Mouse (Mus musculus) cerebellum, adult 11 months (tissue): Measurements from ENCODE around the gene Tgoln1.

Experiments used
- DNase-seq: peaks from one replicate; pipeline ENCODE4 v3.0.0; 2022

Tgoln1 gene

GRCm38 (mm10) chr6:72616643-72617288 is at the start of gene Tgoln1:
Tgoln1 (minus strand) TSS chr6:72617000.
- DNase-seq = peak; percentile 92

GRCm38 (mm10) chr6:72664290-72664689 is 47.5 kb upstream of the Tgoln1 start:
- DNase-seq = no peak

- no peak for DNase-seq
Observed at GRCm38 (mm10) chr6:72663000-72663399, 46.2 kb upstream of the Tgoln1 start.

GRCm38 (mm10) chr6:72660391-72660720 is 43.6 kb upstream of the Tgoln1 start:
- DNase-seq = no peak

GRCm38 (mm10) chr6:72659717-72660390 is 43.1 kb upstream of the Tgoln1 start:
- DNase-seq = no peak

GRCm38 (mm10) chr6:72658006-72658405 is 41.2 kb upstream of the Tgoln1 start:
- DNase-seq = no peak

GRCm38 (mm10) chr6:72656053-72656442 is 39.2 kb upstream of the Tgoln1 start:
- no peak for DNase-seq

- no peak for DNase-seq
Observed at GRCm38 (mm10) chr6:72655309-72656052, 38.7 kb upstream of the Tgoln1 start.

DNA sequence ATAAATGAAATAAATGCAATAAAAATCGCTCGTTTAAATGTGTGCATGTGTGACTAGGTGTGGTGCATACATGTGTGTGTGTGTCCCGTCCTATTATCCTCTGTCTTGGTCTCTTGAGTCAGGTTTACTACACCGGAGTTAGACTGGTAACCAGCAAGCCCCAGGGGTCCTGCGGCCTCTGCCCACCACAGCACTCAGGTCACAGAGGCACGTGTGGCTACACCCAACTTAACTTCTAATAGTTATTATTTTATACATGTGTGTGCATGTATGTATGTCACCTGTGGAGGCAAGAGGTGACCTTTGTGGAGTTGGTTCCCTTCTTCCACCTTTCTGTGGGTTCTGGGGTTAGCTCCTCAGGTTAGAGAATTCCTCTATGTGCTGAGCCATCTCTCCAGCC is 37.6 kb upstream of the Tgoln1 start:
- no peak for DNase-seq

DNA sequence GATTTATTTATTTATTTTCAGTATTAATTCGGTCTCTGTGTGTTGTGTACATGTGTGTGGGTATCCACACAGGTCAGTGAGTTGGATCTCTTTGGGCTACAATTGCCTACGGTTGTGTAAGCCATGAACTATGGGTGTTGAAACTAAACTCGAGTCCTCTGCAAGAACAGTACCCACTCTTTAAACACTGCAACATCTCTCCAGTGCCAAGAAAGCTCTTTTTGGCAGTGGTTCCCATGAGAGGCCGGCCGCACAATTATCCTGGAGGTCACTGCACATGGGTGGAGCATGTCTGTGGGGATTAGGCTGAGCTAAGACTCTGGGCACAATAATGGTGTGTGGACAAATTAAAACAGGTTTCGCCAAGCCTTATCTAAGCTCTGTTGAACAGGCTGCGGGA is 36.6 kb upstream of the Tgoln1 start:
- no peak for DNase-seq

- no peak for DNase-seq
Observed at GRCm38 (mm10) chr6:72650338-72650851, 33.6 kb upstream of the Tgoln1 start.

DNA sequence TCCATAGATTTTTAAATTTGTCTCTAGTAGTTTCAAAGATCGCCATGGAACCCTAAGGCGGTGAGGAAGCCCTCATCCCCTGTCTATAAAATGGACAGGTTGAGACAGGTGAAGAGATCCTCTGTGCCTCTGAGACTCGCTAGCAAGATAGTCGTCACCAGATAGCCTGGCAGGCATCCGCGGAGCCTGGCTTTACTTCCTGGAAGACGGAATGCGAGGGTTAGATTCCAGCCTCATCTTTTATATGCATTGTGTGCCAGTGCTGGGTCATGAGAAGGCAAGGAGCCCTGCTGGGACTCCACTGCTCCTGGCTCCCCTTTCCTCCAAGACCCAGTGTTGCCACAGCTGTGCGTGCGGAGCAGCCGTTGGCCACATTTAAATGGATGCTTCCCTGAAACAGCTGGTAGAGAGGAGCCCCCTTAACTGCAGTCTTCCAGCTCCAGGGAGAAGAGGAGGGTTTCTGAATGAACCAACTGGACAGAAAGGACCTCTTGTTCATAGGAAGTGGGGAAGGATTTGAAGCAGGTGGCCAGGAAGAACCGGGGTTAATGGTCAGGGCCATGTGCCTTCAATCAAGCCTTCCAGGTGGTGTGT is 31.3 kb upstream of the Tgoln1 start:
- no peak for DNase-seq

GRCm38 (mm10) chr6:72647383-72647820 is 30.6 kb upstream of the Tgoln1 start:
- DNase-seq = peak; percentile 26

DNA sequence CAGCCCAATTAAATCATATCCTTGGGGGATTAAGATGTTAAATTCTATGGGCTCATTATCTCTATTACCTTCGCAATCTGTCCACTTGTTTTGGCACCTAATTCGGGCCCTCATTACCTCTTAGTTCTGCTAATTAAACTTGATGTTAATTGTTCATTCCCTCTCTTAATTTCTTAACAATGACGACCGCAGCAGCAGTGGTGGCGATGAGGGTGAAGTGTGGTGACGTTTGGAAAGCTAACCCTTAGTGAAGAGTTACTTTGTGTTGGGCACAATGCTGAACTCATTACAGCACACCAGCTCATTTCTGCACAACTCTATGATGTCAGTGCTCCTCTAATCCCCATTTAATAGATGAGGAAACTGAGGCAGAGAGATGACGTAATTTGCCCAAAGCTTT is 28.6 kb upstream of the Tgoln1 start:
- DNase-seq = no peak

DNA sequence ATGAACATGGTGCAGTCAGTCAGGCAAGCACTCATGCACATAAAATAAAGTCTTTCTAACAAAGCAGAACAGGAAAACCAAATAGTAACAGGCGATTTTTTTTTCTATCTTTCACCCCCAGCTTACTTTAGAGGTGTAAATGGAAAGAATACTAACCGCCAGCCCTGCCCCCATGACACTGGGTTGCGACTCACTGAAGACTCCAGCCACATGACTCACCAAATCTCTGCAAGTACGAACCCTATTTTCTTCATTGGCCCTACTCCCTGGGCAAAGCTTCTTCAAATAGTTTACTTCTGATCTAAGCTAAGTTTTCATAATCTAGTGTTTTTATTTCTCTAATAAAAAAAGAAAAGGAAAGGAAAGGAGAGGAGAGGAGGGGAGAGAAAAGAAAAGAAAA is 27.8 kb upstream of the Tgoln1 start:
- no peak for DNase-seq

DNA sequence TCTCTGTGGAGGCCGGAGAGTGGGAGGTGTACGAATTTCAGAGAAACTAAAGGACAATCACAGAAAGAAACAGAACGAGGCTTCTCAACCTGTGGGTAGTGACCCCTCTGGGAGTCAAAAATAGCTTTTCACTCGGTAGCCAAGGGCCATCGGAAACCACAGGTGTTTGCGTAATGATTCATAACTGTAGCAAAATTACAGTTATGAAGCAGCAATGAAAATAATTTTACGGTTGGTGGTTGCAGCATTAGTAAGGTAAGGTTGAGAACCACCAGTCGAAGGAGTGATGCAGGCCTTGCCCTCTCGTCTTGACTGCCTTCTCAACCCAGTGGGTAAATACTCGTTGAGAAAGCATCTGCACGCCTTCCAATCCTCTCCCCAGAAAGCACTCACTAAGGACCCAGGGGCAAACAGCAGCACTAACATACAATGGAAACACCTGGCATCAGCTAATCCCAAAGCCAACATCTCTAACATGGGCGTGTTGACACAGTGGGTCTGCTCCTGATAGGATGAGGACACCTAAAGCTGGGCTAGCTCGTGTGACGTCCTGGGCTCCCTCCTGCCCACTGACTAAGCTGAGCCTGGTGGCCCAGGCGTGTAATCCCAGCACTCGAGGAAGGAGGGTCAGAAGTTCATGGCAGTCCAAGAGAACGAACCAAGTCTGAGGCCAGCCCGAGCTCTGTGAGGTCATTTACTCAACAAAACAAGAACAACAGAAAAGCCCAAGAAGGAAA is 24.6 kb upstream of the Tgoln1 start:
- DNase-seq = no peak

DNA sequence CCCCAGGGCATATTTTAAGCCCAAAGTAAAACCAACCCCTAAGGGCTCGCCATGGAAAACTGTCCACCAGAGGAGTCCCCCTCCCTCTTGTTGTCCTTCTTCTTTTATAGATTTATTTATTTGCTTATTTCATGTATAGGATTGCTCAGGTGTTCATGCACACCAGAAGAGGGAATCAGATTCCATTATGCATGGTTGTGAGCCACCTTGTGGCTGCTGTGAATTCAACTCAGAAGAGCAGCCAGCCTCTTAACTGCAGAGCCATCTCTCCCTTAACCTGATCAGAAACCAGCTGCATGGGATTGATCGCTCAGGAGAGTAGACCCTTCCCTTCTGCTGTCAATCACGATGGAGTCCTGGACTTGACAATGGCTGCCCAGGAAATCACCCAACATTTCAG is 20.1 kb upstream of the Tgoln1 start:
- DNase-seq = no peak

- no peak for DNase-seq
Observed at GRCm38 (mm10) chr6:72635760-72636431, 19.1 kb upstream of the Tgoln1 start.

- no peak for DNase-seq
Observed at GRCm38 (mm10) chr6:72634311-72634710, 17.5 kb upstream of the Tgoln1 start.

- no peak for DNase-seq
Observed at GRCm38 (mm10) chr6:72631700-72632099, 14.9 kb upstream of the Tgoln1 start.

DNA sequence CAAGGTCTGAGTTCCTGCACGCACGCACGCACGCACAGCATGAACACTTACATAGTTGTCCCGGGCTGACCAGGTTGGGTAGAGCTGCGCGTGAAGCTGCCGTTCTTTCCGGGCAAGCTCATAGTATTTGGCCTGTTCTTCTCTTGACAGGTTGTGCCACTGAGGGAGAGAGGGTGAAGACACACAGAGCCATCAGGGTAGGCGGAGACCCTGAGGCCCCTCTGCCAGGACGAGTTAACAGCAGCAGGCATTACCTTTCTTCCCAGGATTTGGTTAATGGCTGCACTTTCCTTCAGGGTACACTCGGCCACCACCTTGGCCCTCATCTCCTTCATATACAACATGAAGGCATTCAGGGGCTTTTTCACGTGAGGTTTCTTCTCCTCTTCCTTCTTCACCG is 14.2 kb upstream of the Tgoln1 start:
- DNase-seq = no peak

- no peak for DNase-seq
Observed at GRCm38 (mm10) chr6:72630370-72630769, 13.6 kb upstream of the Tgoln1 start.
